Mouse (Mus musculus) forebrain, embryonic 15.5 days (tissue): Measurements from ENCODE around the gene Ubn1. TPM values are rescaled to one million over a fixed set of nuclear protein-coding genes. Genes with fewer than 3 reads are reported as not detected.

Experiments
- ATAC-seq: fragments of 200-750 bp; cut with Nextera tagmentation; replicated peaks from 2 replicates; pipeline ENCODE4 v1.8.0; 2017; ENCODE audit warnings: mild to moderate bottlenecking, moderate TSS enrichment, moderate library complexity
- H3K27ac ChIP-seq: fragments of 300-500 bp; sonication (generic); replicated peaks from 2 replicates; pipeline ENCODE4 v1.5.1; 2015; ENCODE audit warnings: mild to moderate bottlenecking, inconsistent platforms
- H3K27me3 ChIP-seq: fragments of 300-500 bp; sonication (generic); 2 replicates; pipeline ENCODE4 v1.6.1; 2015; ENCODE audit warnings: inconsistent platforms
- H3K36me3 ChIP-seq: fragments of 300-500 bp; sonication (generic); 2 replicates; pipeline ENCODE4 v1.6.1; 2015; ENCODE audit warnings: mild to moderate bottlenecking, inconsistent platforms
- H3K4me1 ChIP-seq: fragments of 300-500 bp; sonication (generic); 2 replicates; pipeline ENCODE4 v1.6.1; 2015; ENCODE audit warnings: inconsistent platforms
- H3K4me2 ChIP-seq: fragments of 300-500 bp; sonication (generic); replicated peaks from 2 replicates; pipeline ENCODE4 v1.6.1; 2015; ENCODE audit warnings: mild to moderate bottlenecking, inconsistent platforms
- H3K4me3 ChIP-seq: fragments of 300-500 bp; sonication (generic); 2 replicates; pipeline ENCODE4 v1.5.1; 2015; ENCODE audit warnings: mild to moderate bottlenecking, inconsistent platforms
- H3K9ac ChIP-seq: fragments of 300-500 bp; sonication (generic); replicated peaks from 2 replicates; pipeline ENCODE4 v1.6.1; 2015; ENCODE audit warnings: mild to moderate bottlenecking, inconsistent platforms
- H3K9me3 ChIP-seq: fragments of 300-500 bp; sonication (generic); 2 replicates; pipeline ENCODE4 v1.6.1; 2016; ENCODE audit warnings: inconsistent platforms
- WGBS: fragments of 180-500 bp; shearing (Covaris S2); methylation state at CpG from one replicate; pipeline ENCODE4 v1.1.7; 2015; ENCODE audit warnings: mixed read lengths; 5-methylcytosine and 5-hydroxymethylcytosine counted together
- polyA plus RNA-seq: library from polyadenylated mRNA; unstranded; fragments of >200 nt; fragmentation: Nextera tagmentation; extraction: Ambion mirVana; gene quantifications from 2 replicates; pipeline ENCODE4 v1.2.1, GENCODE M21; 2015

Gene Ubn1
- polyA plus RNA-seq, 1 experiment from 2014 or later, result 17.8 TPM

- ATAC-seq, result no peak
- H3K9ac ChIP-seq, result no peak overlapping the region
- 9% methylated on average over 4 of the region's 4 CpGs for WGBS
Observed at GRCm38 (mm10) chr16:5130766-5131165, 80.9 kb downstream of the Ubn1 start.

GRCm38 (mm10) chr16:5131251-5131922 lies 81.5 kb downstream of the Ubn1 start:
- Histone ChIP-seq H3K27me3 (peaks cover 56% of the 10 kb centered on the region), H3K9ac (no peak overlapping the region), H3K36me3 (no peaks in the 10 kb centered on the region), H3K27ac (no peak overlapping the region), H3K4me2 (no peak overlapping the region), H3K4me1 (peaks cover 11% of the 10 kb centered on the region), H3K9me3 (no peaks in the 10 kb centered on the region), H3K4me3 (no peak overlapping the region)
- 2% methylated on average over 25 of the region's 25 CpGs for WGBS
- ATAC-seq, result no peak

More at GRCm38 (mm10) chr16:5130766-5131165, 80.9 kb downstream of the Ubn1 start:
- H3K9me3 ChIP-seq, result no peaks in the 10 kb centered on the region
- H3K4me2 ChIP-seq, result no peak overlapping the region
- H3K27ac ChIP-seq, result no peak overlapping the region
- no peaks in the 10 kb centered on the region for H3K36me3 ChIP-seq
- H3K27me3 ChIP-seq, result peaks cover 56% of the 10 kb centered on the region
- H3K4me3 ChIP-seq, result no peak overlapping the region
- peaks cover 11% of the 10 kb centered on the region for H3K4me1 ChIP-seq

GRCm38 (mm10) chr16:5132401-5132801 lies 82.5 kb downstream of the Ubn1 start, which contains the start of gene Ppl:
TSS of gene Ppl (minus strand) at chr16:5132421.
- no peak within 1 kb of the TSS for H3K27ac ChIP-seq
- peaks cover 56% of the 10 kb centered on the region for H3K27me3 ChIP-seq
- H3K4me3 ChIP-seq, result peak within 1 kb of the TSS; percentile 26
- H3K4me2 ChIP-seq, result peak within 1 kb of the TSS; percentile 41
- H3K4me1 ChIP-seq, result peaks cover 11% of the 10 kb centered on the region
- 1% methylated on average over 39 of the region's 39 CpGs for WGBS
- H3K9ac ChIP-seq, result no peak within 1 kb of the TSS
- no peaks in the 10 kb centered on the region for H3K36me3 ChIP-seq
- no peaks in the 10 kb centered on the region for H3K9me3 ChIP-seq
- ATAC-seq, result no peak

GRCm38 (mm10) chr16:5134623-5135330 lies 84.9 kb downstream of the Ubn1 start:
- Histone ChIP-seq H3K9ac (no peak overlapping the region), H3K9me3 (no peaks in the 10 kb centered on the region), H3K27me3 (peaks cover 46% of the 10 kb centered on the region), H3K36me3 (no peaks in the 10 kb centered on the region), H3K4me1 (peaks cover 11% of the 10 kb centered on the region), H3K27ac (no peak overlapping the region), H3K4me3 (no peak overlapping the region), H3K4me2 (no peak overlapping the region)
- no peak for ATAC-seq
- WGBS, result 72% methylated on average over 14 of the region's 14 CpGs

GRCm38 (mm10) chr16:5135551-5136261 lies 85.8 kb downstream of the Ubn1 start:
- no peaks in the 10 kb centered on the region for H3K9me3 ChIP-seq
- peaks cover 11% of the 10 kb centered on the region for H3K4me1 ChIP-seq
- ATAC-seq, result no peak
- H3K9ac ChIP-seq, result no peak overlapping the region
- H3K27me3 ChIP-seq, result peaks cover 40% of the 10 kb centered on the region
- H3K4me3 ChIP-seq, result no peak overlapping the region
- no peak overlapping the region for H3K27ac ChIP-seq
- no peak overlapping the region for H3K4me2 ChIP-seq
- no peaks in the 10 kb centered on the region for H3K36me3 ChIP-seq
- WGBS, result 66% methylated on average over 8 of the region's 8 CpGs

Other genes starting within 250 kb of the Ubn1 start
- 0.56 and 0.75 TPM in 2 replicates for gene 4930562C15Rik, start 214.6 kb upstream of the Ubn1 start, polyA plus RNA-seq
- gene Ubald1, start 169.7 kb upstream of the Ubn1 start, polyA plus RNA-seq, result 45.1 and 47.6 TPM in 2 replicates
- gene Mgrn1, start 163.8 kb upstream of the Ubn1 start, polyA plus RNA-seq, result 95.8 and 102 TPM in 2 replicates
- gene Nudt16l1, start 111.3 kb upstream of the Ubn1 start, polyA plus RNA-seq, result 138 and 139 TPM in 2 replicates
- gene Anks3, start 85.9 kb upstream of the Ubn1 start, polyA plus RNA-seq, result 79.9 and 80.7 TPM in 2 replicates
- not detected in 2 replicates for gene Sept12, start 52.2 kb upstream of the Ubn1 start, polyA plus RNA-seq
- gene Smim22, start 42.8 kb upstream of the Ubn1 start, polyA plus RNA-seq, result 1.0 and 1.1 TPM in 2 replicates
- gene Rogdi, start 36.5 kb upstream of the Ubn1 start, polyA plus RNA-seq, result 91.4 and 99.8 TPM in 2 replicates
- gene Glyr1, start 194 bp upstream of the Ubn1 start, polyA plus RNA-seq, result 192 and 196 TPM in 2 replicates
- gene Ppl, start 82.4 kb downstream of the Ubn1 start, polyA plus RNA-seq, result 0.19 TPM in 2 replicates
- gene Sec14l5, start 97.1 kb downstream of the Ubn1 start, polyA plus RNA-seq, result 0.06 and 0.11 TPM in 2 replicates
- gene Nagpa, start 154.0 kb downstream of the Ubn1 start, polyA plus RNA-seq, result 11.6 and 12.8 TPM in 2 replicates
- gene AU021092, start 172.2 kb downstream of the Ubn1 start, polyA plus RNA-seq, result 12.5 and 13.7 TPM in 2 replicates
- 34.8 and 37.2 TPM in 2 replicates for gene Alg1, start 183.6 kb downstream of the Ubn1 start, polyA plus RNA-seq
- 8.2 and 9.7 TPM in 2 replicates for gene Eef2kmt, start 205.9 kb downstream of the Ubn1 start, polyA plus RNA-seq